Mouse (Mus musculus): ENCODE measurements around the gene Nrn1l.

DNA sequence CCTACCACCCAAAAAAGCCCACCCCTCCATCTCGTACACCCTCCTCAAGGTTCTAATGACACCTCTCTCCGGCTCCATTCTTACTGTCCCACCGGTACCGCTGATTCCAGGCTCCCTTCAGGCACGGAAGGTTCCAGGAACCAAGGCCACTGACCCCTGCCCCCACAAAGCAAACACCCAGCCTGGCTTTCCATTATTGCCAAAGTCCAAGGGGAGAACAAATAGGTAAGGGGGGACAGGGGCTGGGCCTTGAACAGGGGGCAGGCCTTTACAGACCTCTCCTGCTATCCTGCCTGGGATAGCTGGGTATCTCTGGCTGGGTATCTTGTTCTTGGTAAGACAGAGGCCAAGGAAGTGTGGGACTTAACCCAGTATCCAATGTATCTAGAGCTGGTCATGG lies 49.2 kb downstream of the Nrn1l start:
- no peak for TF ChIP-seq GATA1 (IDR thresholded peaks at IDR 0.05; ENCODE audit: borderline replicate concordance, low read length)
- no peak for TF ChIP-seq FLI1 (IDR thresholded peaks at IDR 0.05; ENCODE audit: low read length)
